Mouse (Mus musculus) retina, embryonic 14.5 days (tissue): ENCODE data around the gene Rasal2.
A peak's percentile ranks its signal among the peaks of the same experiment; 100 is the strongest.

Experiments
- DNase-seq: peaks from one replicate; pipeline ENCODE4 v3.0.0-alpha.2; 2015; ENCODE audit warnings: low spot score

The Rasal2 gene

DNA sequence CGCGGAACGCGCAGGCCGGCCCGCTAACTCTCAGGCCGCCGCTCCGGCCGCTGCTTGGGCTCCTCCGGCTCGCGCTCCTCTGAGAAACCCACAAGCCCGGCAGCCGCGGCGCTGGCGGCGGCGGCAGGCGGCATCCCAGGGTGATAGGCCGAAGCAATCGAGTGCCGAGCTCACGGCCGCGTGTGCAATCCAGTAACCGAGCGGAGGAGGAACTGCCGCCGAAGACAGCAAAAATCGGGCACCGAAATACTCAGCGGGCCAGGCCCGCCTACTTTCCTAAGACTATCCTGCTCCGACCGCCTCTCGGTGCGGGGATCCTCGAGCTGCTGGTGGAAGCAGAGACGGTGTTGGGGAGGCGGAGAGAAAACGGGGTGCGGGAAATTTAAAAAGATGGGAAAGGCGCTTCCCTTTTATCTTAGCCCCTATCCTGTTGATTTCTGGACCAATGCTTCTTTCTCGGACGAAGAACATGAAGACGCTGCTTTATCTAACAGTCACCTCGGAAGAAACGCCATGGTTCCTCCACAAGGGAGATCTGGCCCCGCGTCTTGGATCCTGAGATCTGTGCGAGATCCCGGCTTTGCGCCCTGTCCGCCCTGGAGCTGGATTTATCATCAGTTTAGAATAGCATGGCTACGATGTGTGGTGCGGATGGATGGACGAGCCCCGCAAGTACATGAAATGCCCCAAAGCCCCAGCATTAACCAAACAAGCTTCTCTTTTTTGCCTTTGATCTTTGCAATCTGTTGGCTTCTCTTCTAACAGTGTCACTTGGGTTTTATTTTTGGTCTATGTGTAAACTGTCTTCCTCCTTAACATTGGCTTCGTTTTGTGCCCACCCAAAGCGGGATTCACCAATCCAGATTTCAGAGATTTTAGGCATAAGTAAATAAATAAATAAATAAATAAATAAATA, at the start of gene Rasal2:
Gene Rasal2, minus strand, starts transcription at position 142 of the 916 bp plus-strand sequence.
- DNase-seq: peak; percentile 98

DNA sequence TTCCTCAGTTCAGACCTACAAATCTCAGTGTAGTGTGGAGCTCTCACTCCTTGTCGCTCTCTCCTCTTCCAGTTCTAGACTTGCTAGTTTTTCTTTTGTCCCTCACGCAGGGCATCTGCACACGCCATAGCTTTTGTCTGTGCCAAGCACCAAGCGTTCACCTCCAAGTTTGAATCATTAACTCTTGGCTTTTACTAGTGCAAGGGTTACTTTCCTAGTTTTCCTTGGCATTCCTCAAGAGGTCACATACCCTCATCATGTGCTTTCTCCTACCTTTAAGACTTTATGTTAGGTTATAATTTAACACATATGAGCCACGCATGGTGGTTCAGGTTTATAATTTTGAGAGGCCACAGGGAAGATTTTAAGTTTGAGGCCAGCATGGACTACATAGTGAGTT, 48.9 kb upstream of the Rasal2 start:
- no peak for DNase-seq

DNA sequence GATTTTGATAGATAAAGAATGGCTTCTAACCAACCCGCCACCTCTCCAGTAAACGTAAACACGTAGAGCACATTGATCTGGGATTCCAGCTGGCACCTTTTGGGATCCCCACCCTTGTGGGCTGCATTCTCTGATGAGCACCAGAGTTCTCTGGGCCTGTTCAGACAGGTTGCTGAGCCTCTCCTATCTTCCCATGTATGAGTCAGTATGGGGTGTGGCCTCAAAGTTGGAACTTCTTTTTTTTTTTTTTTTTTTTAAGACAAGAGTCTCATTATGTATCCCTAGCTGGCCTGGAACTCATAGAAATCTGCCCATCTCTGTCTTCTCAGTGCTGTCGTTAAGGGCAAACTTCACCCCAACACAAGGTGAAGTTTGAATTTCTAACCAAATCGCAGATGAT, 47.5 kb upstream of the Rasal2 start:
- DNase-seq: no peak

DNA sequence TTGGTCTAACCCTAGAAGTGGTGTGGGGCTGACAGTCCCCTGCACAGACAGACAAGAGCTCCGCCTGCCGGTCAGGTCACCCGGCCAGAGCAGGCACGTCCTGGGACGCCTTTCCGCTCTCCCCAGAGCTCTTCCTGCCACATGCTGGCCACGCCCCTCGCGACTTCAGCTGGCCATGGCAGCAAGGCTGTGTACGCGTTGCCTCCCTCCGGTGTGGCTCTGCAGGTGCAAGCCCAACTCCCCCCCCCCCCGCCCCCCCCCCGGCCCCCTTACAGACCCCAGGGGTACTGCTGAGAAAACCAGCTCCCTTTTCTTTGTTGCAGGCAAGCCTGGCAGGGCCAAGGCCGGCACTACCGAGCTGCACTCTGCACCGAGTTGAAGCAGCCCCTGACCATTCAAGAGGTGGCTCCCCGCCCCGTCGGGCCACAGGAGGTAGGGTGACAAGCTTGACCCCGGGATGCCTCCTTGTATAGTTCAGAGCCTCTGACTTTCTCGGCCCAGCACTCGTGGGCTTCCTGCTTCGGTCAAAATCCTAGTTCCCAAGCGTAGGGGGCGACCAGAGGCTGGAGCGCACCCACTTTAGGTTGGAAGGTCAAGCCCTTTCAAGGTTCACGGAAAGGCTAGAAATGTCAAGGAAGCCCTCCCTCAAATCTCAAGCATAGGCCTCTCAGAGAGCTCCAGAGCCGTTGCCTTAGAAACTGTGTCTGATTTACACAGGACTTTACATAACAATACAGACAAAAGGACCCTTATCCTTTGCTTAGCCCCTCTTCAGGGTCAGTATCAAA, 46.2 kb upstream of the Rasal2 start, which contains the start of gene Cryzl2:
Gene Cryzl2, plus strand, starts transcription at position 157 of the 788 bp plus-strand sequence.
- DNase-seq: peak; percentile 81

DNA sequence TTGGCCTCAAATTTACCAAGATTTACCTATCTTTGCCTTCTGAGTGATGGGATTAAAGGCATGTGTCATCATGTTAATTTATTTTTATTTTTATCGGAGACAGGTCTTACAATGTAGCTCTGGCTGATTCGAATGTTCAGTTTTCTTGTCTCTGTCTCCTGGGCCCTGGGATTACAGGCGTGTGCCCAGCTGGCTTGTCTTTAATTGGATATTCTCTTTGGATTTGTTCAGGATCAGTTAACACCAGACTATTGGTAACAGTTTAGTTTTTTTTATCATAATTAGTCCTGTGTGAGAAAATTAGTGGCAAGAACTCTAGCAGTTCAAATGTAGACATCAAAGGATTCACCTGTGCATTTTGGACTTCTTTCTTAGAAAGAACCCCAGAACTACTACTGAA, 45.4 kb upstream of the Rasal2 start:
- peak; percentile 43 for DNase-seq

DNA sequence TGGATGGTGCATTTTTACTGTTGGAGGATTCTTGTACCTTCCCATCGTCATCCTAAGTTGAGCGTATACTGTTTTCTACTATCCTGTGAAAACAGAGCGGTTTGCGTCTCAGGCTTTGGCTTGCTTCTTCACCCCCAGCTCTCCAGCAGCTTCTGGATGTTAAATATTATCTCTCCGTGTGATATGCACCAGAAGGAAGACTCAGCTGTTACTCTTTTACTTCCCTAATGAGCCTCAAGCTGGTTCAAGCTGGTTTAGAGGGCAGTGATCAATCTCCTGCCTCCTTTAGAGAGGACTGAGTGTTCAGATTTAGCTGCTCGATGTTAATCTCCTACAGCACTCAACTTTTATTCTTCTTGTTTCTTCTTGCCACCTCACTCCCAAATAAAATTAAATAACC, 42.5 kb upstream of the Rasal2 start:
- no peak for DNase-seq

DNA sequence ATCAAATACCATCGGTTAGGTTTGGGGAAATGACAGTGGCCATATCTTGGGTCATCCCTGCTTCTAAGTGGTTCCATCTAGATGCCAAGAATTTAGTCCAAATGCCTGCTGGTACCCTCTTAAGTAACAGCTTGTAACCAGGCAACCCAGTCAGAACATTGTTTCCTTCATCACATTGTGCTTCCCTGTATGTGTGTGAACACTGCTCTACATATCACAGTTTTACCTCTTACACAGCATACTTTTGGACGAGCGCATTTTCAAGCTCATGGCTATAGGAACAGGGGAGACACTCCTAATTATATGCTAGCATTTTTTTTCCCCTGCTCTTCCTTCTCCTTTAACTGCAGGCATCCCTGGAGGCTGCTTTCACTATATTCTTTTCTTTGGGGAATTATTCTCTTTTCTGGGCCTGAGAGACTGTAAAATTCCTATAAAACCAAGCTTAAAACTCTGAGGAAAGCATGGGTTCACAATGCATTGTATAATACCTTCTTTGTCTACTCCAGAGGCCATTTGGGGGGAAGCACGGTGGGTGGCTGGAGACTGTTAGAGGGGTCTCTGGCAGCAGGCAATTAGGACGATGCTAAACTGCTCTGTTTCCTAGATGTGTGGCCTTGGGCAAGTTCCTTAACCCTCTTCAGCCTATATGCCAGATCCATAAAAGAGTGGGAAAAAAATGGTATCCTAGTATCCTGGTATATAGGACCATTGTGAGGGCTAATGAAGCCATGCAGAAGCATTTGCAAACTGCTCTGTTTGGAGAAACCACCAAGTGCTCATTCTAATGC, 40.6 kb upstream of the Rasal2 start:
- peak; percentile 65 for DNase-seq

DNA sequence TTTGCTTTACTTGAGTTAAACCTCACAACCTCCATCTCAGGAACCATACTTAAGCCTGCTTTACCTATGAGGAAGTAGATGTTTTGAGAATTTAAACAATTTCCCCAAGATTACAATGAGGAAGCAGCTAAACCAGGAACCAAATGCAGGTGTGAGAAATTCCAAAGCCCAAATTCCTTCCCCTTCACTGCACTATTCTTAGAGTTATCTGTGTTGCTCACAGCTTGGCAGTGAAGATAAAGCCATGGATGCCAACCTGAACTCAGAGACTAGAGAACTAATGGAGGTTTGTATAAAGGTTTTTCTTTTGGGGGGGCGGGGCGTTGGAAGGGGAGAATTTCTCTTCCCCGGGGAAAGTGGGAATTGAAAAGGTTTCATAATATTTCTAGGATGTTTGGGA, 39.9 kb upstream of the Rasal2 start:
- DNase-seq: no peak

DNA sequence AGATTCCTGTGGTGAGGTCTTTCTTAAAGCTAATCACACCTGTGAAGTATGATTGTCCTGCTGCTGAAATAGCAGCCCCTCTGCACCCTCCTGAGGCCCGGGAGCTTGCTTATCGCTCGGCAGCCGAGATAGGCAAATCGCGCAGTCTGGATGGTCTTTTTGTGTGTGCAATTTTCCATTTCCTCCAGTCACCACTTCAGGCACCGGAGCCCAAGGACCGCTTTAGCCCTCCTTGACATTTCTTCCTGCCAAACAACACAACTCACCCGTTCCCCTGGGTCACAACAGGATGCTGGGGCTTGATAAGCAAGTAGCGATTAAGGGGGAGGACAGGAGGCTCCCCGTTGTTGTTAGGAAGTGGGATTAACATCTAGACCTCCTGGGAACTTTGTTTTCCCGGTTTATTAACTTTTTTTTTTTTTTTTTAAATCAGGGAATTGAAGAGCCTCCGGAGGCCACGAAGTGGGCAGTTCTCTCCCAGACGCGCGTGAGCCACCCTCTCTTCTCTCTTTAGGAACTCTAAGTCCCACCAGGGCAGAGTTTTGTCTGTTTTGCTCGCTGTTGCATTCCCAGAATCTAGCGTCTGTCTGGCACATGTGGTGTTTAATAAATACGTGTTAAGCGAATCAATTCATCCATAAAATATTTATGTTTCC, 37.7 kb upstream of the Rasal2 start:
- DNase-seq: no peak

DNA sequence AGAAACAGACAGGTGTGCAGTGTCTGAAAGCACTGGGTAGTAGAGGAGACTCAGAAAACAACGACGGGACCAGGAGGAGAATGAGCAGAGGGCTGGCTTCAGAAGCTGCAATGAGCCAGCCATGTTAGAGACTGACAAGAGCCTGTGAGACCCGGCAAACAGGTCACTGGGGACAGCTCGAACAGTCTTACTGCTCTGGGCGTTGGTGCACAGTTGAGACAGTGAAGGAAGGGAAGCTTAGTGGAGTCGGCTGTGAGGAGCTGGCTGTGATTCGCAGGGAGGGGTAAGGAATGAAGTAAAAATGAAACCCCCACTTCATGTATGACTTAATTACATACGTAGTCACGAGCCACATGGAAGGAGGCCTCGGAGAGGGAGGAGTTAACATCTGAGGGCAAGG, 37.1 kb upstream of the Rasal2 start:
- DNase-seq: no peak

DNA sequence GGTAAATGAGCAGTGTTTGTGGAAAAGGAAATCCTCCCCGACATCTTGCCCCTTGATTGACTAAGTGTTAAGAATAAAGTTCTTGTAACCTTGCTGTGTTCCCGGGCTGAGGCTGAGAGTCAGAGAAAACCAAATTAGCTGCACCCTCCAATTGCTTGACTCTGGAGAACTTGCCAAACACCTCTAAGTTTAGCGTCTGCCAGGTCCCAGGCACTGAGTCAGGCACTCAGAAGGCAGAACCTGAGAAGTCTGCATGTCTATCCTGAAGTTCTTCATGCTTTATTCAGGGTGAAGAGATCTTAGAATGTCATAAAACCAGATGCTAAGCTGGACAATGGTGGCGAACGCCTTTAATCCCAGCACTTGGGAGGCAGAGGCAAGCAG, 36.4 kb upstream of the Rasal2 start:
- DNase-seq: no peak

DNA sequence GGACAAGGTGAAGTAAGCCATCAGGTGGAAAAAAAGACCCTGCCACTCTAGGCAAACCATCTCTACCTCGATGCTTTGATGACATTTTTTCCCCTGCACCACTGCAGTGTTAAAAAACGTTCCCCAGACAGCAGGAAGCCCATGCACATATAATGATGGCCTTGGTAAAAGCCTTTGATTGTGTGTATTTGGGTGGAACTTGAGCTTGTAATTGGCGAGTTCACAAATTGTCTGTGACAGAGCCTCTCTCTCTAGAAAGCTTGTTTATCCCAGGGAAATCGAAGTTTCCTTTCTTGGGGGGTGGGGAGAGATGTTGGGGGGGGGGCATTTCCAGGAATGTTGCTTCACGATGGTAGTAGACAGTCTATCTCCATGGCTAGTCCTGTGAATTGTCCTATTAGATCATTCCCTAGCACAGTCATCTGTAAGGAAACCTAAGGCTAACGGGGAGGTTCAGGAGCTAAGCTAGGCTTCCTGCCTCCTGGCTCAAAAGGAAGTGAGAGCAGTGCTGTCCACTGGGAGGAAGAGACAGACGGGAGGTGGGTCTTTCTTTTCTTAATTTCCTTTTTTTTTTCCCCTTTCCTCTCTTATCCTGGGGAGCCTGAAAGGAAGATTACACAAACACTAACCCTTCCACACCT, 35.9 kb upstream of the Rasal2 start:
- DNase-seq: no peak

DNA sequence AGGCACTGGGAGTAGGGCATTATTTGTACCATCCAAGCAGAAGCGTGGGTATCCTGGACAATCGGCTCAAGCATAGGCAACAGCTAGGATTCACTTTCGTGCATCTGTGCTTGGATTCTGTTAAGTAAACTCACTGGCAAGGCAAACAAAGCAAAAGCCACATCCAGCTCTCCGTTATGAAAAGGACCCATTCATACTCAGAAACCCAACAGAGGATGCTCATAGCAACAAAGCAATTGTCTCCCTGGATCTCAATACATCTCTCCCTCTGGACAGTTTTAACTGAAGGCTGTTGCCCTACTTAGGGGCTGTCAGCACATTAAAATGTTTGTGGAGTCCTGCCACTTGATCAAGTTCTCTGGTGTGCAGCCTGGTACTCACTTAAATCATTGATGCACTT, 34.7 kb upstream of the Rasal2 start:
- DNase-seq: no peak

DNA sequence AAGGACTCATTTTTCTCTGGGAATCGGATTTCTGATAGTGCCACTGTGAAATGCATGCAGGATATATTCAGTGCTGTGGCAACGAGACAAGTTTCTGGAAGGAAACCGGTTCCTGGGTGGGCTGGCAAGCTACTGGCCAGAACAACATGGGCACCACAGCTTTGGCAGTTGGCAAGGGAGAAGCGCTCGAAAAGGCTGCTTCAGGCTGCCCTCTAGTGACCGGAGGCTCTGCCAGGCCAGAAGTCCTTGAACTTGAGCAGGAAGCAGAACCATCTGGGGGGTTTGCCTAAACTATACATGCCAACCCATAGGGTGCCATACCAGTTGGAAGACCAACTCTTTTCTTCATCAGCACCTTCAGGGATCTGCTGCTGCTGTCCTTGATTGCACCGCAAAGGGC, 33.9 kb upstream of the Rasal2 start:
- DNase-seq: peak; percentile 53

DNA sequence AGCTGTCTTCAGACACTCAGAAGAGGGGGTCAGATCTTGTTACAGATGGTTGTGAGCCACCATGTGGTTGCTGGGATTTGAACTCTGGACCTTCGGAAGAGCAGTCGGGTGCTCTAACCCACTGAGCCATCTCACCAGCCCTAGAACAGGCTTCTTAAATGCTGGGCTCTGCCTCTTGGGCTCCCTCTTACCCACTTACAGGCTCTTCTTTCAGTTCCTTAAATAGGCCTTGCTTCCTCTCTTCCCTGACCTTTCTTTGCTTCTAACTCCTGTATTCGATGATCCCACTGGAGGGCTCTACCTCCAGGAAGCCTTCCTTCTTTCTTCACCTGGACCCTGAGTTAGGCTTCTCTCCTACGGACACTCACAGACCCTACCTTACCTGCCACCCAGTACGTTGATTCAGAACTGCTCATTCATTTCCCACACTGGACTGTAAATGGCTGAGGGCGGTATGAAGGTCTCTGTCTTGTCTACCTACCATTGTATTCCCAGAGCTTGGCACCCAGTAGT, 33.1 kb upstream of the Rasal2 start:
- no peak for DNase-seq

DNA sequence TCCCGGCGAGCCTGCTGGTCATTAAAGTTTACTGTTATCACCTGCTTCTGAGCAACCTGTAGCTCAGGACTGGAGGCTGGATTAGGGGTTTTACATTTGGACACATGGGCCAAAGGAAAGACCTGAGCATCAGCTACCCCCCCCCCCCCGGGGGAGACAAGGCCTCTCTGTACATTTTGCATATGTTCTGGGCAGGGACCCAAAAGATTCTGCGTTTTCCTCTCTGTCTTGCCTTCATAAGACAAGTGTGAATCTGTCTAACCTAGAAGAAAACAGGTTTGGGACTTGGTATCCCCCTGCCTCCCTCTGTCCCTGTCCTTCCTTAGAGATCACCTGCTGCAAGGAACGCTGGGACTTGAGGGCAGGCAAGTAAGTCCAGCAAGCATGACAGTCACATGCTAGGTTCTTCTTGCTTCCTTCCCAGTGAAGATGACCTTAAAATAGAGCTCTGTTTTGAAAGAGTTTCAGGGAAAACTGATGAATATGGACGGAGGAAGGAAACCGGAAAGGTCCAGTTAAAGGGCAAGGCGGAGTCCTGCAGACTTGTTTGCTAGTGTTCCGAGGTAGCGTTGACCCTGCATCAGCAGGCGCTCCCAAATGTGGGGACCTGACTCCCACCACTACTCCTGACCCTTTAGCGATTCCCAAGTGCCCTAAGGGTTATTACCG, 32.4 kb upstream of the Rasal2 start:
- no peak for DNase-seq

DNA sequence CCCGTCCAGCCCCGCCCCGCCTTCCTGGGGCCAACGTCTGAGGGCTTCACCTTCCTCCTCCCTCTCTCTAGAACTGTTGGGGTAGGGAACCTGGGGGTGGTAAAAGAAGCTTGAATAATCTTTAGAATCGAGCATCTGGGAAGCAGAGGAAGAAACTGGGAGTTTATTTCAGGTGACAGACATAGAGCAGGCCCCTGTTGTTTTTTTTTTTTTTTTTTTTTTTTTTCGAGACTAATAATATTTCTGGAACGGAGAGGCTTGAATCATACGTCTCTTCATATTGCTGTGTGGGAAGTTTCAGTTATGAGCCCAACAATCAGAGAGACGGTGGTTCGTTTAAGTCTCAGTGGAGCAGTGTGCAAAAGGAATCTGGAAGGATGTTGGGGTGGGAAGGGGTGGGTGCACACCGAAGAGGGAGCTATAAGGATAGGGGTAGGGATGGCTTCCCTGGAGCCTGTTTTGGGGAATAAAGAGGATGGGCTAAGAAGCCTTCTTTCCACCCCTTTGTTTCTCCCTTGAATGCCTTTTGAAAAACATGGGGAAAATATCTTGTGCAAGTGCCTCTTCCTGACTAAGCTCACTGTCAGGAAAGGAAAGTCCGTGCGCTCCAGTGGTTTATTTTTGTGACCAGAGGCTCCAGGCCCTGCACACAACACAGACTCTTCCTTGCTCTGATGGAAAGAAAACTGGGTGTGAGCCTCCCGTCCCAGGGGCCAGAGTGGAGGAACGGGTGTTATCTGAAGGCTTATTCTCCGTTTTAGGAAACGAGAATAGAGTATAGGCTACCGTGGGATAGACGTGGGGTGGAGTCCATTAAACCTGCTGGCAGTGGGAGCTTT, 31.5 kb upstream of the Rasal2 start:
- no peak for DNase-seq

DNA sequence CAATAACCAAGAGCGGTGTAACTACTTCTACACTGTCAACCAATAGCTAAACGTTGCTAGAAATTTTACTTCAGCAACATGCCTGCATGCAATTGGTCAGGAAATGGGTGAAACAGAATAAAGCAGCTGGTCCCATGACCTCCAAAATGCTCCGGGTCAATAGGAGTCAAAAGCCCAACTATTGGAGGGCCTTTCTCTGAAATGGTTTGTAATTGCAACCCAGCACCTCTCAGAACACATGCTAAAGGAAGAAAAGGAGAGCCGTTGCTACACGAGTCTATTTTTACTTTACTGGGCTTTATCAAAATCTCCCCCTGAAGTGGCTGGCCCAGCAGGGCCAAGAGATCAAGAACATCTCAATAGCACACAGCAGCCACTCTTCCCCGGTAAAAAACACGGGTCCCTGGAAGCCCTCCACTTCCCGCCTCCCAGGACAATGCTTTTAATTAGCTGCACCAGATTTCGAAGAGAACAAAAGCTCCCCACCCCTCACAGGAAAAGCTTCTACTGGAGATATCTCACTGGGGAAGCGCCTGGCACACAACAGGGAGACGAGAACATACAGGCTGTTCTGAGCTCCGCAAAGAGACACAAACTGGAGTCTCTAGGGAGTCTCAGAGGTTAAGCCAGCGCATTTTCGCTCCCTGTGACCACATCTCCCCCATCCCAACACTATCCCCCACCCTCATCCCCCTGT, 30.8 kb upstream of the Rasal2 start:
- DNase-seq: peak; percentile 44
